Mouse (Mus musculus) embryo, embryonic 10 days (tissue): ENCODE results near the gene Mab21l2.

ENCODE experiments used
- DNase-seq: peaks from one replicate; pipeline ENCODE4 v3.0.0-alpha.2; 2015; ENCODE audit warnings: low spot score

The Mab21l2 gene

GRCm38 (mm10) chr3:86539555-86540168, 8.8 kb downstream of the Mab21l2 start:
- DNase-seq = peak; percentile 65

GRCm38 (mm10) chr3:86538645-86539554, 9.5 kb downstream of the Mab21l2 start:
- peak; percentile 65 for DNase-seq

DNA sequence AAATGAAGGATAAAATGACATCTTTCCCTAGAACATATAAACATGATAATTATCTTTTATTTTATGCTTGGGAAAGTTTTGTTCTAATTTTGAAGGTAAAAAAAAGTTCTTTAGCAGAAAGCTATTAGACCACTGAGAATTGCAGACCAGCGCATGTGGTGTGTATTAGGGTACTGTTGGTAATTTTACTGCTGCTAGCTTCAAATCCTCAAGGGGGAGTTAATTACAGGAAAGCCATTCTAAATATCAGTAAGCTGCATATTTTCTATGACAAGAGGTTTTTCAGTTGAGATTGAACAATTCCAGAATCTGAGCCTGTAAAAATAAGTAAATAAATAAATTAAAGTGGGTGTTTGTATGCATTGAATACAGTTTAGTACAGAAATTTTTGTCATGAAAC, 11.7 kb downstream of the Mab21l2 start:
- no peak for DNase-seq

GRCm38 (mm10) chr3:86531531-86532269, 16.7 kb downstream of the Mab21l2 start:
- DNase-seq = peak; percentile 80

- no peak for DNase-seq
Measured at GRCm38 (mm10) chr3:86522880-86523505, 25.4 kb downstream of the Mab21l2 start.

- no peak for DNase-seq
Measured at GRCm38 (mm10) chr3:86518506-86519109, 29.8 kb downstream of the Mab21l2 start.

DNA sequence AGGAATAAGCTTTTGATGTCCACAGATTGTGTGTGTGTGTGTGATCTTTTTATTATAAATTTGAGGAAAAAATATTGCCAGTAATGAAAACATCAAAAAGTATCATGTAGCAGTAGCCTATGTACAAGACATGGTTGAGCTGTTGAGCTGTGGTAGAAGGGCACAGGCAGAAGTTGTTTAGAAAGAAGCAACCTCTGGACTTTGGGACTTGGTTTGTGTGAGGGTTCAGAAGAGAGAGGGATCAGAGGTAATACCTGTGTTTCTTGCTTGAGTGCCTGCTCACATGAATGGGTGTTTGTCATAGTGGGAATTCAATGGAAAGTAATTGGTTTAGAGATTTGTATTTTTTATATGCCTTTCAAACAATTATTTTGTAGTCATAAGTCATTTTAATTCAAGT, 47.8 kb downstream of the Mab21l2 start:
- DNase-seq = no peak
